ENCODE assay signal across 7 mouse cellular contexts in genomic region chr2:31785074-31785473, GRCm38 (mm10). TPM values are rescaled to one million over a fixed set of nuclear protein-coding genes. Genes with fewer than 3 reads are reported as not detected.
DNase-seq lines count a peak whose midpoint lies in the region; ATAC-seq and TF ChIP-seq lines count a peak whose summit lies in the region.

No protein-coding gene starts in this region.

- DNase-seq in ZHBTc4 (ENCODE audit: low read depth, low spot score), result peak; percentile 83
- peak; percentile 76 for DNase-seq in cerebellum, adult 2 months
- DNase-seq in frontal cortex, adult 2 months (ENCODE audit: extremely low spot score in 1 of 2, low spot score in 1 of 2), result peak; percentile 59 to 96
- peak; percentile 58 to 91 for DNase-seq in left cerebral cortex, adult 9 months (ENCODE audit: low spot score in 2 of 2)
- peak; percentile 95 for DNase-seq in midbrain, embryonic 11.5 days (ENCODE audit: low spot score, missing footprints)
- peak; percentile 47 to 76 for DNase-seq in spleen, postnatal 10 days (ENCODE audit: low spot score in 2 of 2)

- no peak overlapping the region for H3K9ac ChIP-seq in midbrain, embryonic 11.5 days (ENCODE audit: low read length)

- 26% methylated on average over 9 of the region's 9 CpGs for WGBS in cerebellum, adult 2 months
- WGBS in midbrain, embryonic 11.5 days, result 52% methylated on average over 9 of the region's 9 CpGs

- no peaks in the 10 kb centered on the region for H3K27me3 ChIP-seq in cerebellum, adult 2 months (ENCODE audit: control insufficient read depth, insufficient read depth, low read length)
- H3K27me3 ChIP-seq in midbrain, embryonic 11.5 days (ENCODE audit: control insufficient read depth, insufficient read depth, low read length), result no peaks in the 10 kb centered on the region

- no peaks in the 10 kb centered on the region for H3K9me3 ChIP-seq in midbrain, embryonic 11.5 days (ENCODE audit: control insufficient read depth, low read length)

- no peak overlapping the region for H3K4me2 ChIP-seq in midbrain, embryonic 11.5 days

- H3K36me3 ChIP-seq in midbrain, embryonic 11.5 days (ENCODE audit: control insufficient read depth, insufficient read depth, low read length), result peaks cover 14% of the 10 kb centered on the region

- peak; percentile 95 for TF ChIP-seq CTCF in cerebellum, adult 2 months (IDR thresholded peaks at IDR 0.05; ENCODE audit: borderline replicate concordance, insufficient read depth, low read depth, low read length)

- H3K27ac ChIP-seq in cerebellum, adult 2 months (ENCODE audit: insufficient read depth, low read length), result no peak overlapping the region
- H3K27ac ChIP-seq in midbrain, embryonic 11.5 days (ENCODE audit: low read depth, low read length), result no peak overlapping the region

- H3K4me1 ChIP-seq in cerebellum, adult 2 months (ENCODE audit: control insufficient read depth, insufficient read depth, low read length), result peaks cover 7% of the 10 kb centered on the region
- H3K4me1 ChIP-seq in midbrain, embryonic 11.5 days (ENCODE audit: control insufficient read depth, insufficient read depth, low read length), result no peaks in the 10 kb centered on the region

- ATAC-seq in inflammation-experienced regulatory T-cells, adult 6 months, result peak; percentile 41
- no peak for ATAC-seq in midbrain, embryonic 11.5 days (ENCODE audit: low FRiP score)

- H3K4me3 ChIP-seq in cerebellum, adult 2 months (replicated peaks; ENCODE audit: insufficient read depth, low read depth, low read length), result no peak overlapping the region
- H3K4me3 ChIP-seq in midbrain, embryonic 11.5 days (ENCODE audit: low read depth, low read length), result no peak overlapping the region

- TF ChIP-seq POLR2A in cerebellum, adult 2 months (IDR thresholded peaks at IDR 0.05; ENCODE audit: borderline replicate concordance, insufficient read depth, low read length), result no peak

RNA-seq across cellular contexts. Expression of gene Qrfp, which starts 25.3 kb away (rescaled TPM):
- polyA plus RNA-seq in cerebellum, adult 2 months (2012; rRNA removed), result not detected in 2 replicates
- polyA plus RNA-seq in frontal cortex, adult 2 months (2012; rRNA removed), result not detected in 2 replicates
- polyA plus RNA-seq in inflammation-experienced regulatory T-cells, adult 6 months (2017; shearing (Covaris generic)), result 1 to 10 TPM in 1 of 3 experiments, under 1 TPM in 2; 0.60 to 1.1 (median 0.79) TPM
- polyA plus RNA-seq in midbrain, embryonic 11.5 days (2014; fragmentation: Nextera tagmentation; extraction: Ambion mirVana), result 0.06 and 0.11 TPM in 2 replicates
